Mouse (Mus musculus) c-Kit-positive CD71-negative TER-119-negative erythroid progenitor cells, embryonic 14.5 days (primary cell): ENCODE measurements around the gene Hspb7.

Source experiments
- DNase-seq: peaks from one replicate; pipeline ENCODE4 v3.0.0-alpha.2; 2013; ENCODE audit warnings: low read depth

Hspb7 gene

GRCm38 (mm10) chr4:141419398-141420191, 984 bp upstream of the Hspb7 start:
- DNase-seq, result peak; percentile 13

GRCm38 (mm10) chr4:141420886-141421285, 307 bp downstream of the Hspb7 start:
- no peak for DNase-seq

- DNase-seq, result no peak
These were observed 844 bp downstream of the Hspb7 start for GRCm38 (mm10) chr4:141421423-141421822.

- DNase-seq, result no peak
These were observed 2.3 kb downstream of the Hspb7 start for GRCm38 (mm10) chr4:141422841-141423240.

- no peak for DNase-seq
These were observed 2.7 kb downstream of the Hspb7 start for GRCm38 (mm10) chr4:141423288-141423687.

GRCm38 (mm10) chr4:141423691-141424431, 3.3 kb downstream of the Hspb7 start:
- DNase-seq, result no peak

- DNase-seq, result peak; percentile 60
These were observed 5.2 kb downstream of the Hspb7 start for GRCm38 (mm10) chr4:141425484-141426479.

- DNase-seq, result no peak
These were observed 6.5 kb downstream of the Hspb7 start for GRCm38 (mm10) chr4:141426796-141427745.

- DNase-seq, result no peak
These were observed 7.3 kb downstream of the Hspb7 start for GRCm38 (mm10) chr4:141427921-141428320.

- DNase-seq, result no peak
These were observed 8.8 kb downstream of the Hspb7 start for GRCm38 (mm10) chr4:141429381-141429780.

GRCm38 (mm10) chr4:141429847-141430246, 9.3 kb downstream of the Hspb7 start:
- no peak for DNase-seq

GRCm38 (mm10) chr4:141430997-141431396, 10.4 kb downstream of the Hspb7 start:
- DNase-seq, result no peak

GRCm38 (mm10) chr4:141432666-141433065, 12.1 kb downstream of the Hspb7 start:
- DNase-seq, result no peak

- no peak for DNase-seq
These were observed 12.6 kb downstream of the Hspb7 start for GRCm38 (mm10) chr4:141433191-141433590.

GRCm38 (mm10) chr4:141435974-141436373, 15.4 kb downstream of the Hspb7 start, which contains the start of gene Srarp:
Gene Srarp (minus strand): TSS chr4:141436105.
- DNase-seq, result no peak

- no peak for DNase-seq
These were observed 18.7 kb downstream of the Hspb7 start for GRCm38 (mm10) chr4:141439083-141439803.

GRCm38 (mm10) chr4:141440877-141441276, 20.3 kb downstream of the Hspb7 start:
- DNase-seq, result no peak

GRCm38 (mm10) chr4:141443641-141444429, 23.3 kb downstream of the Hspb7 start:
- no peak for DNase-seq
